Mouse (Mus musculus) adipocyte (in vitro differentiated cells): ENCODE measurements around the gene Rph3al.

Experiments
- DNase-seq: peaks from one replicate; pipeline ENCODE4 v3.0.0-alpha.2; 2016; ENCODE audit warnings: low spot score

Gene Rph3al

GRCm38 (mm10) chr11:75861213-75861612 lies 77.0 kb downstream of the Rph3al start:
- no peak for DNase-seq

GRCm38 (mm10) chr11:75859460-75859859 lies 78.8 kb downstream of the Rph3al start:
- no peak for DNase-seq

- no peak for DNase-seq
Observed at GRCm38 (mm10) chr11:75858975-75859374, 79.3 kb downstream of the Rph3al start.

DNA sequence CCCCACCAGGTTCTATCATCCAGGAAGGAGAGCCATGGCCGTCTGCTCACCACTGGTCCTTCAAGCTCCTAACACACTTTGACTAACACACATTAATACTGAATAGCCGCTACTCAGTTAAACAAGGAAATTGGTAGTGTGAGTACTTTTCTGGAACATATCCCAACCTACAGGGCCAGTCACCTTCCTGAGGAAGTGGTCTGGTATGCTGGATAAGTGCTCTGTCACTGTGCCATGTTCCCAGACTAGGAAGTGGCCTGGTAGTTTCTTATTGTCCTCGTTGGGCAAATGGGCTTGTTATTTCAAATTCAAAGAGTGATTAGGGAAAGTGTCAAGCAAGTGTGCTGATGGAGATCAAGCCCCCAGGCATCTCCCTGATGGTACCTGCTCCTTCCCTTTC lies 80.4 kb downstream of the Rph3al start:
- no peak for DNase-seq

- no peak for DNase-seq
Observed at GRCm38 (mm10) chr11:75854327-75854726, 83.9 kb downstream of the Rph3al start.

DNA sequence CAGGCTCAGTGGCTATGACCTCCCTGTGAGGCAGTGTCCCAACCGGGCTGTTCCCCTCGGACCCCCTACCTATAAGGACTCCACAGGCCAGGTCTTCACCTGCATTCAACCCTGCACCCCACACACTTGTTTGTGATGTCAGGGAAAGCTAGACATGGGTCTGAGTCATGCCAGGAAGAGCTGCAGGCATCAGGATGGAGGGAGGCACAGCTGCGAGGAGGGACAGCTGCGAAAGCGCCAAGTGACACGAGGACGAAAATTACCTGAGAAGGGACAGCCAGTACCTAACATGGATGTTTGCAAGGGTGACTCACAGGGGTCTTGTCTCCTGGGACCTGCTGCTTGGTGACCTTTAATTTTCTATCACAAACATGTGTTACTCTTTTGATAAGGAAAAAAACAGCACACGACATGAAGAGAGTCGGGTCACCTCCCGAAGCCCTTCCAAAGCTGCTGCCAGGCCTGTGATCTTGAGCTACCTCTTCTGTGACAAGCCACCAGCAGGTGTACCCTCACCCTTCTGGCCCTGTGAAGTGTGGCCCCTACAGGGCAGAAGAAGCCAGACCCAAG lies 85.1 kb downstream of the Rph3al start:
- DNase-seq = no peak

GRCm38 (mm10) chr11:75852485-75852884 lies 85.7 kb downstream of the Rph3al start:
- DNase-seq = no peak

DNA sequence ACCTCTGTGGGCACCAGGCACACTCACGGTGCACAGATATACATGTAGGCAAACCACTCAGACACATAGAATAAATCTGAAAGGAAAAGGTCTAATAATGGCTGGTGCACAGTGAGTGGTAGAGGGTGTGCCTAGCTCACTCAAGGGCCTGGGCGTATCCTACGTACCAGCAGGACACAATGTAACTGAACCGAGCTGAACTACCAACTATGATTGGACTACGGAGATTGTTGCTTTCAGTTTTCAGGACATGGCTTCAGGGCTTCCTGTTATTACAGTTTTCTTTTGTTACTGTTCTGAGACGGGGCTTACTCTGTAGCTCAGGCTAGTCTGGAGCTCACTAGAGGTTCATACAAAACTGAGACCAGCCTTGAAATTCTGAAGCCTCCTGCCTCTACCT lies 88.7 kb downstream of the Rph3al start:
- no peak for DNase-seq

- no peak for DNase-seq
Observed at GRCm38 (mm10) chr11:75846589-75846988, 91.6 kb downstream of the Rph3al start.

DNA sequence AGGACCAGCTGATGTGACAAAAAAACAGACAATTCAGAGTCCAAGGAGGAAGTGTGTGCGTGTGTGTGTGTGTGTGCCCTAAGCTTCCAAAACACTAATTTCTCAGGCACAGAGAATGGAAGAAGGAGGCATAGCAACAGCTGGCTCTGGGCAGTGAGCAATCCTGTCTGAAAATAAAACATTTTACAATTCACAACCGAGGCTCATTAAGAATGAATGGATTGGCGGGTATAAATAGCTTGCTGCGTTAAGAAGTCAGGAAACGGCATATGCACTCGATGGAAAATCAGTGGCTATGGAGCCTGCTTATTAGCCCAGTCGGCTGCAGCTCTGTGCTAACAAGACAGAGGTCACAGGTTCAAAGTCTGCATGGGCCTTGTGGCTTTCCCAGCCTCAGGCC lies 92.6 kb downstream of the Rph3al start:
- no peak for DNase-seq

DNA sequence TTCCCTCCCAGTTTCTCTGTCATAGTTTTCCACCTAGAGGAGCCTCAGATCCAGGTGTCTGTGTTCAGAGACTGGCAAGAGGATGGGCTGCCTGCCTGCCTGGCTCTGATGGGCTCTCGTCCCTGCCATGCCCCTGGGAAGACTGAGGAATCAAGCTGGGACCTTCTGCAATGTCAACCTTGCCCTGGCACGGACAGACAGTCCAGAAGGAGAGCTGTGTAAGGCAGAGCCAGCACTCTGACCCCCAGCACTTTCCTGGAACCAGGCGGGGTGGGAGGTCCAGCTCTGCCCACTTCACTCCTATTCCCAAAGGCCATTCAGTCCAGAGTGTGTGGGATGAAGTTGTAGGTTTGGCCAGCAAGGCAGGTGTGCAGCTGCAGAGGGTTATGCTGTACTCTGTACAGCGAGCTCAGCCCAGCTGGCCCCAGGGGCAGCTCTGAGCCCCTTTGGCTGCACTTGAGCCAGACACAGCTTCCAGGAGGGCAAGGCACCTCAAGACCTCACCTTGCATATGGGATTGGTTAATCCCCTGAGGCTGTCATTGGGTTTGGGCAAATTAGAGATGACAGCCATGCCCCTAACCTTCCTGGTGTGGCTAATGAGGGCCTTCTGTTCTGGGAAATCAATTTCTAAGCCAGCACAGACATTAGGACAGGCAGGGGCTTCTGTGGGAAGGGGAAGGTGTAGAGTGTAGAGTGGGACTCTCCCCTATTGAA lies 95.2 kb downstream of the Rph3al start:
- no peak for DNase-seq

- no peak for DNase-seq
Observed at GRCm38 (mm10) chr11:75841503-75841902, 96.7 kb downstream of the Rph3al start.

- DNase-seq = no peak
Observed at GRCm38 (mm10) chr11:75839536-75840430, 98.4 kb downstream of the Rph3al start.

DNA sequence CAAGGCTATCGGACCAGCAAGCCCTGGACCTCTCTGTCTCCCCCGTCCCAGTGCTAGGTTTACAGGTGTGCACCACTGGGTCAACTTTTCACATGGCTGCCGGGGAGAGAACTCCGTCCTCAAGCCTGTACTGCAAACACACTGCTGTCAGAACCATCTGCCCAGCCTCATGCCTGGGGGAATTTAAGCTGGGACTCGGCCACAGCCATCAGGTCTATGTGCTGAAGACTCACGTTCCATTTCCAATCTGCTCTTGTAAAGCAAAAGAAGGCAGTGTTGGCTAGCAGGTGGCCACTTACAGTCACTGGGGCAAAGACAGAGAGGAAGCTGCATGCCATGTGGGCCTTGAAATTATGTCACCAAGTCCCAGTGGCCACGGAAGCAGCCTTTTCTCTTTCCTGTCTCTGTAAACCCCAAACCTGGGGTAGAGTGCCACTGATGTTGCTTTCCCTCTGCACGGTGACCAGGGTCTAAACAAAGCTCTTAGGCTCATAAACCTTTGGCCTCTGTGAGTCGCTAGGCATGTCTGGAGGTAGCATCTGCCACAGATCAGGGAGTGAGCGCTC lies 99.3 kb downstream of the Rph3al start:
- no peak for DNase-seq

DNA sequence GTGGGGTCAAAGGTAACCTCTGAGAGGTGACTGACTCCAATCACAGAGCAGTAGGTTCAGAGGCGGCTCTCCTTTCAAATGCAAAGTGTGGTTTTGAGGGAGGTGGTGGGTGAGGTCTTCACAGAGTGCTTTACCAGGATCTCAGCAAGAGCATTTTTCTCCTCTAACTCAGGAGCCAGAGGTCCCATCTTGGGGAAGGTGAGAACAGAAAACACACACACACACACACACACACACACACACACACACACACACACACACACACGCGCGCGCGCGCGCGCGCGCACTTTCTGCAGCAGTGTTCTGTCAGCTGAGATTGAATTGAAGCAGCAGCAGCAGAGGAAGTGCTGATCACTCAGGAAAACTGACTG lies 102.0 kb downstream of the Rph3al start:
- no peak for DNase-seq

DNA sequence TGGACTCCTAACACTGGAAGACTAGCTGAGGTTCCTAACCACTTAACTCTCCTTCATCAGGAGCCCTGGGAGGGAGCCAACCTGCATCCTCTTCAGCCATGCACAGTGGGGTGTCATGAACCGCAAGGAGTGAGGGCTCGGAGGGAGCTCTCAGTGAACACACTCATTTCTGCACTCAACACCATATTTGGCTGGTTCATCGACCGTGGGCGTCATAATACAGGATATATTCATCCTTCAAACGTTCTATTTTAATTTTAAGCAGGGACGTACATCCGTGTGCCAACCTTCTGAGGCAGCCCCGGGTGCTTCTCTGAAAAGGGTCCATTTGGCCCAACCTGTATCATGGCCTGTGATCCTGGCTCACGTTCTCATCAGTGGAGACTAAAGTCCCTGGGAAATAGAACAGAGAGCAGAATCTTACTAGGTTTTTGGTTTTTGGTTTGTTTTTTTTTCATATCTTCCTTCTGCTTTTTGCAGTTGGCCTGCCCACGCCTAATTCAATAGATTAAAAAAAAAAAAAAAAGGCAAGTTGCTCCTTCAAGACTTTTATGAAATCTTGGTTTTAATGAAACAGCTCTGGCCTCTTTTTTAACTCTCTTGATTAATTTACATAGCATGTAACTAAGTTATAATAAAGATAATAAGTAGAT lies 102.5 kb downstream of the Rph3al start:
- DNase-seq = no peak

GRCm38 (mm10) chr11:75833081-75833480 lies 105.1 kb downstream of the Rph3al start:
- DNase-seq = no peak

DNA sequence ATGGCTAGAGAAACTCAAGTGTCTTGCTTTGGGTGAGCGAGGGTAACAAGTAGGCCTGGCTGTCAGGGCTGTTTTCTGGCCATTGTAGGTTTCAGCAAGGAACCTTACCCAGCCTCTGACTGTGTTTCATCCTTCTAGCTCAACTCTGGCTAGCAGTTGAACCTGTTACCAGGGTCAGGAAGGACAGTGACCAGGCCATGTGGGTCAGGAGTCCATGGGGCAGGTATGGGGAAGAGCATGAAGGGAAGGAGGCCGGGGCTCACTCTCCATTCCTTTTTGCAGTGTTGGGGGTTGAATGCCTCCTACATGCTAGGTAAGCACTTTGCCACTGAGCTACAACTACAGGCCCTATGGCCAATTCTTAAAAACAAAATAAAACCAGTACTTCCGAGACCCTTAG lies 107.8 kb downstream of the Rph3al start:
- DNase-seq = no peak

- no peak for DNase-seq
Observed at GRCm38 (mm10) chr11:75827414-75827813, 110.8 kb downstream of the Rph3al start.

GRCm38 (mm10) chr11:75823506-75823905 lies 114.7 kb downstream of the Rph3al start:
- no peak for DNase-seq

GRCm38 (mm10) chr11:75813085-75813484 lies 125.1 kb downstream of the Rph3al start:
- DNase-seq = peak; percentile 58

GRCm38 (mm10) chr11:75811900-75812299 lies 126.3 kb downstream of the Rph3al start:
- DNase-seq = peak; percentile 89
